Mouse (Mus musculus): ENCODE results near the gene Gm128.

Gm128 gene

GRCm38 (mm10) chr3:95270766-95271364, 29.5 kb upstream of the Gm128 start:
- no peak for ATAC-seq (ENCODE audit: insufficient number of reproducible peaks, low FRiP score, low TSS enrichment)

- no peak for ATAC-seq (ENCODE audit: insufficient number of reproducible peaks, low FRiP score, low TSS enrichment)
Observed at GRCm38 (mm10) chr3:95269789-95270188, 28.4 kb upstream of the Gm128 start.

GRCm38 (mm10) chr3:95267855-95268254, 26.5 kb upstream of the Gm128 start:
- no peak for ATAC-seq (ENCODE audit: insufficient number of reproducible peaks, low FRiP score, low TSS enrichment)

GRCm38 (mm10) chr3:95266052-95266451, 24.7 kb upstream of the Gm128 start:
- no peak for ATAC-seq (ENCODE audit: insufficient number of reproducible peaks, low FRiP score, low TSS enrichment)

GRCm38 (mm10) chr3:95264724-95265123, 23.3 kb upstream of the Gm128 start:
- no peak for ATAC-seq (ENCODE audit: insufficient number of reproducible peaks, low FRiP score, low TSS enrichment)

- no peak for ATAC-seq (ENCODE audit: insufficient number of reproducible peaks, low FRiP score, low TSS enrichment)
Observed at GRCm38 (mm10) chr3:95263089-95263739, 21.8 kb upstream of the Gm128 start.

GRCm38 (mm10) chr3:95261975-95262374, 20.6 kb upstream of the Gm128 start:
- no peak for ATAC-seq (ENCODE audit: insufficient number of reproducible peaks, low FRiP score, low TSS enrichment)

GRCm38 (mm10) chr3:95256931-95257330, 15.5 kb upstream of the Gm128 start:
- ATAC-seq (ENCODE audit: insufficient number of reproducible peaks, low FRiP score, low TSS enrichment): no peak

- peak; percentile 17; the same call in 1 of the 2 replicates for ATAC-seq (ENCODE audit: insufficient number of reproducible peaks, low FRiP score, low TSS enrichment)
Observed at GRCm38 (mm10) chr3:95250783-95251424, 9.5 kb upstream of the Gm128 start, which contains the start of gene Bnipl. Bnipl (minus strand) TSS chr3:95251193.

- peak; percentile 85 for ATAC-seq (ENCODE audit: insufficient number of reproducible peaks, low FRiP score, low TSS enrichment)
Observed at GRCm38 (mm10) chr3:95250361-95250760, 9.0 kb upstream of the Gm128 start.

- ATAC-seq (ENCODE audit: insufficient number of reproducible peaks, low FRiP score, low TSS enrichment): no peak
Observed at GRCm38 (mm10) chr3:95247660-95248336, 6.4 kb upstream of the Gm128 start.

GRCm38 (mm10) chr3:95246465-95247231, 5.2 kb upstream of the Gm128 start:
- ATAC-seq (ENCODE audit: insufficient number of reproducible peaks, low FRiP score, low TSS enrichment): no peak

- no peak for ATAC-seq (ENCODE audit: insufficient number of reproducible peaks, low FRiP score, low TSS enrichment)
Observed at GRCm38 (mm10) chr3:95243086-95243485, 1.7 kb upstream of the Gm128 start.

- ATAC-seq (ENCODE audit: insufficient number of reproducible peaks, low FRiP score, low TSS enrichment): no peak
Observed at GRCm38 (mm10) chr3:95240900-95241299, 498 bp downstream of the Gm128 start.

- no peak for ATAC-seq (ENCODE audit: insufficient number of reproducible peaks, low FRiP score, low TSS enrichment)
Observed at GRCm38 (mm10) chr3:95239971-95240370, 1.4 kb downstream of the Gm128 start.

- no peak for ATAC-seq (ENCODE audit: insufficient number of reproducible peaks, low FRiP score, low TSS enrichment)
Observed at GRCm38 (mm10) chr3:95239022-95239421, 2.4 kb downstream of the Gm128 start.

GRCm38 (mm10) chr3:95237541-95238099, 3.8 kb downstream of the Gm128 start:
- no peak for ATAC-seq (ENCODE audit: insufficient number of reproducible peaks, low FRiP score, low TSS enrichment)

GRCm38 (mm10) chr3:95235386-95236301, 5.8 kb downstream of the Gm128 start:
- ATAC-seq (ENCODE audit: insufficient number of reproducible peaks, low FRiP score, low TSS enrichment): no peak
